Mouse (Mus musculus) liver, embryonic 14.5 days (tissue): ENCODE results near the gene Ubr4. TPM values are rescaled to one million over a fixed set of nuclear protein-coding genes. Genes with fewer than 3 reads are reported as not detected.

ENCODE experiments used
- ATAC-seq: fragments of 200-750 bp; cut with Nextera tagmentation; 2 replicates; pipeline ENCODE4 v1.8.0; 2017; ENCODE audit warnings: moderate number of reproducible peaks, mild to moderate bottlenecking, moderate library complexity; ENCODE audit not compliant: insufficient read depth
- DNase-seq, 3 experiments: peaks; one replicate each; pipeline ENCODE4 v3.0.0-alpha.2; 2012 to 2013; ENCODE audit warnings: low read depth in 3 of 3, low spot score in 3 of 3
- H3K27ac ChIP-seq: fragments of 300-500 bp; sonication (generic); 2 replicates; pipeline ENCODE4 v1.5.1; 2014; ENCODE audit warnings: moderate library complexity, mild to moderate bottlenecking, control low read depth, inconsistent platforms
- H3K27me3 ChIP-seq: fragments of 300-500 bp; sonication (generic); 2 replicates; pipeline ENCODE4 v1.6.1; 2014; ENCODE audit warnings: mild to moderate bottlenecking, low read length, moderate library complexity; ENCODE audit not compliant: control insufficient read depth, insufficient read depth
- H3K36me3 ChIP-seq: fragments of 300-500 bp; sonication (generic); replicated peaks from 2 replicates; pipeline ENCODE4 v1.6.1; 2014; ENCODE audit warnings: low read depth; ENCODE audit not compliant: control insufficient read depth, insufficient read depth
- H3K4me1 ChIP-seq, 2 experiments: fragments of 200-500 bp in 1 of 2; fragments of 300-500 bp in 1 of 2; sonication (generic) in 1 of 2; replicated peaks; 2 replicates each; pipeline ENCODE4 v1.6.1; 2012 to 2014; ENCODE audit warnings: antibody characterized with exemption in 1 of 2, inconsistent platforms in 1 of 2, low read length in 1 of 2; ENCODE audit not compliant: control insufficient read depth in 2 of 2, insufficient read depth in 2 of 2
- H3K4me2 ChIP-seq: fragments of 300-500 bp; sonication (generic); 2 replicates; pipeline ENCODE4 v1.6.1; 2014; ENCODE audit warnings: low read depth, mild to moderate bottlenecking, control low read depth, moderate library complexity
- H3K4me3 ChIP-seq, 2 experiments: fragments of 200-500 bp in 1 of 2; fragments of 300-500 bp in 1 of 2; sonication (generic) in 1 of 2; 2 replicates each; pipeline ENCODE4 v1.5.1; 2012 to 2014; ENCODE audit warnings: low read depth in 2 of 2, low read length in 2 of 2, mild to moderate bottlenecking in 2 of 2, control low read depth in 1 of 2, inconsistent platforms in 1 of 2, moderate library complexity in 1 of 2; ENCODE audit not compliant: insufficient read depth in 1 of 2
- H3K9ac ChIP-seq: fragments of 300-500 bp; sonication (generic); replicated peaks from 2 replicates; pipeline ENCODE4 v1.6.1; 2014; ENCODE audit warnings: mild to moderate bottlenecking, control low read depth, moderate library complexity
- H3K9me3 ChIP-seq: fragments of 300-500 bp; sonication (generic); 2 replicates; pipeline ENCODE4 v1.6.1; 2016; ENCODE audit warnings: low read length, mixed read lengths; ENCODE audit not compliant: control insufficient read depth
- CTCF ChIP-seq: IDR thresholded peaks from 2 replicates; pipeline ENCODE4 v1.5.1; 2016; ENCODE audit warnings: antibody characterized with exemption, low read depth, control low read depth
- EP300 ChIP-seq: IDR thresholded peaks from 2 replicates; pipeline ENCODE4 v1.6.1; 2016; ENCODE audit warnings: antibody characterized with exemption, low read depth
- WGBS: fragments of 180-500 bp; shearing (Covaris S2); extraction: QIAGEN DNeasy Blood & Tissue Kit; methylation state at CpG from one replicate; pipeline ENCODE4 v1.1.7; 2014; ENCODE audit not compliant: insufficient replicate concordance; 5-methylcytosine and 5-hydroxymethylcytosine counted together
- microRNA-seq: library from miRNA; unstranded; fragments of <30 nt; microRNA quantifications from one replicate; pipeline ENCODE4, GENCODE M21; 2016
- polyA plus RNA-seq, 2 experiments: library from polyadenylated mRNA; depleted of rRNA in 1 of 2; stranded (reverse) in 1 of 2; unstranded in 1 of 2; fragments of >200 nt; fragmentation: Nextera tagmentation in 1 of 2; extraction: Ambion mirVana in 1 of 2; gene quantifications; 2 replicates each; pipeline versions ENCODE4 v1.2.1 to v1.2.3; 2012 to 2014

Ubr4 gene
- polyA plus RNA-seq, 2 experiments: 34.0 to 55.5 TPM

DNA sequence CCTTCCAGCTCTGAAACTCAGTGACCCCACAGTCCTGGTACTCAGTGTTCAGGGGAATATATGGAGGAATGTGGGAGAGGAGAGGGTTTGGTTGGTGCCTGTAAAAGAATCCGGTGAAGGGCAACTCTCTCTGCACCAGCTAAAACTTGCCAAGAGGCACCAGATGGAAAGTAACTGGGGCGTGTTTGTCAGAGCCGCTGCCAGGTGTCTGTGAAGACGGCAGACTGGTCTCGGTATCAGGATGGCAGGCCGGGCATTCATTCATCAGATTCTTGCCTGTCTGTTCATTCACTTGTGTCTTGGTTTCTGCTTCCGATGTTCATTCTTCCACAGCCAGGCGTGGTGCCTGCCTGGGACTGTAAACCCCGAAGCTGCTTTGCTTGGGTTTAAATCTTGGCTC, 184.3 kb downstream of the Ubr4 start:
- DNase-seq: no peak
- 79% methylated on average over 9 of the region's 9 CpGs for WGBS
- no peak for TF ChIP-seq CTCF
- no peak for TF ChIP-seq EP300

More for the DNA sequence above, 184.3 kb downstream of the Ubr4 start:
- no peak overlapping the region for H3K27ac ChIP-seq
- peaks cover 0 to 9% of the 10 kb centered on the region in 2 experiments; a peak in 2 of 4 replicates for H3K4me1 ChIP-seq
- H3K9ac ChIP-seq: no peak overlapping the region
- no peak overlapping the region for H3K4me2 ChIP-seq
- no peaks in the 10 kb centered on the region for H3K27me3 ChIP-seq
- no peaks in the 10 kb centered on the region for H3K36me3 ChIP-seq
- H3K4me3 ChIP-seq: no peak overlapping the region
- no peak for ATAC-seq
- H3K9me3 ChIP-seq: no peaks in the 10 kb centered on the region

Small RNA genes lying within 50 kb of the gene (microRNA-seq; reads per million reads assigned to microRNA genes)
- gene Gm24245 (not detected), gene Gm25732 (not detected)

Other genes starting within 250 kb of the Ubr4 start
- gene Minos1, start 221.5 kb upstream of the Ubr4 start, polyA plus RNA-seq (2012; rRNA removed): 29.1 and 94.0 TPM in 2 replicates
- 391 and 424 TPM in 2 replicates for gene Minos1, start 221.5 kb upstream of the Ubr4 start, polyA plus RNA-seq (2014; fragmentation: Nextera tagmentation; extraction: Ambion mirVana)
- gene Capzb, start 159.7 kb upstream of the Ubr4 start, polyA plus RNA-seq (2012; rRNA removed): 55.4 and 63.0 TPM in 2 replicates
- gene Capzb, start 159.7 kb upstream of the Ubr4 start, polyA plus RNA-seq (2014; fragmentation: Nextera tagmentation; extraction: Ambion mirVana): 105 and 110 TPM in 2 replicates
- gene Pqlc2, start 41.9 kb upstream of the Ubr4 start, polyA plus RNA-seq (2012; rRNA removed): 7.9 and 8.1 TPM in 2 replicates
- gene Pqlc2, start 41.9 kb upstream of the Ubr4 start, polyA plus RNA-seq (2014; fragmentation: Nextera tagmentation; extraction: Ambion mirVana): 8.6 and 9.7 TPM in 2 replicates
- gene Akr7a5, start 41.9 kb upstream of the Ubr4 start, polyA plus RNA-seq (2012; rRNA removed): 8.3 and 9.8 TPM in 2 replicates
- 28.4 and 34.2 TPM in 2 replicates for gene Akr7a5, start 41.9 kb upstream of the Ubr4 start, polyA plus RNA-seq (2014; fragmentation: Nextera tagmentation; extraction: Ambion mirVana)
- gene Mrto4, start within 50 bp of the Ubr4 start, polyA plus RNA-seq (2012; rRNA removed): 37.3 and 57.9 TPM in 2 replicates
- gene Mrto4, start within 50 bp of the Ubr4 start, polyA plus RNA-seq (2014; fragmentation: Nextera tagmentation; extraction: Ambion mirVana): 86.7 and 89.3 TPM in 2 replicates
- 9.4 and 10.6 TPM in 2 replicates for gene Emc1, start within 50 bp of the Ubr4 start, polyA plus RNA-seq (2012; rRNA removed)
- 5.3 and 6.5 TPM in 2 replicates for gene Emc1, start within 50 bp of the Ubr4 start, polyA plus RNA-seq (2014; fragmentation: Nextera tagmentation; extraction: Ambion mirVana)
- gene Iffo2, start 177.9 kb downstream of the Ubr4 start, polyA plus RNA-seq (2012; rRNA removed): 1.0 and 1.4 TPM in 2 replicates
- gene Iffo2, start 177.9 kb downstream of the Ubr4 start, polyA plus RNA-seq (2014; fragmentation: Nextera tagmentation; extraction: Ambion mirVana): 0.56 and 0.71 TPM in 2 replicates